Mouse (Mus musculus): Measurements from ENCODE around the gene Tnr. TPM values are rescaled to one million over a fixed set of nuclear protein-coding genes. Genes with fewer than 3 reads are reported as not detected.

Tnr gene
- polyA plus RNA-seq, 1 experiment from 2014 or later = not detected

DNA sequence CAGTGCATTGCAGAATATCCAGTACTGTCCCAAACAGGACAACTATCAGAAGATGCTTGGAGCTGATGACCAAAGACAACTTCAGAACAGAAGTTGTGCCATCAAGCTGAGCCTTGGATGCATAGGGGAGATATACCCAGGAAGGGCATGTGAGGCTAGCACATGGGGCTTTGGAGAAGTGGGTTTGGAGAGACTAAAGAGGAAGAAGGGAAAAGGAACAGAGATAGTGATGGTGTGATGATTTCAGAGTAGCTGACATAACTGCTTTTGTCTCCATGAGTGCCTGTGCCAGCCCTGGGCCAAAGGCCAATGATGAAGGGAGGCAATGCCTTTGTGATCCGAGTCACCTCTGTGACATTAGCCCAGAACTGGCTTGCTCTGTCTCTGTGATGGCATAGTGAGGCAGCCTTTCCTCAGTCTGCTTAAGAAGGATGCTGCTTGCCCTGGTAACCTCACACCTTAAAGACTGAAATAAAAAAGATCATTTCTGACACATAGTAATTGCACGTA lies 220.2 kb downstream of the Tnr start:
- Histone ChIP-seq H3K36me3 (ENCODE audit: insufficient read depth) (no peaks in the 10 kb centered on the region), H3K27me3 (ENCODE audit: insufficient read depth, low read length) (no peaks in the 10 kb centered on the region), H3K27ac (ENCODE audit: low read depth) (no peak overlapping the region), H3K4me1 (ENCODE audit: insufficient read depth) (no peaks in the 10 kb centered on the region), H3K9me3 (ENCODE audit: low read depth, low read length) (no peaks in the 10 kb centered on the region), H3K9ac (no peak overlapping the region), H3K4me3 (ENCODE audit: low read depth, low read length) (no peak overlapping the region), H3K4me2 (no peak overlapping the region)
- no peak for ATAC-seq (ENCODE audit: insufficient read depth)
- no peak for DNase-seq
- 78% methylated on average over 2 of the region's 2 CpGs for WGBS
- TF ChIP-seq CTCF (IDR thresholded peaks at IDR 0.05; ENCODE audit: low read depth) = no peak

DNA sequence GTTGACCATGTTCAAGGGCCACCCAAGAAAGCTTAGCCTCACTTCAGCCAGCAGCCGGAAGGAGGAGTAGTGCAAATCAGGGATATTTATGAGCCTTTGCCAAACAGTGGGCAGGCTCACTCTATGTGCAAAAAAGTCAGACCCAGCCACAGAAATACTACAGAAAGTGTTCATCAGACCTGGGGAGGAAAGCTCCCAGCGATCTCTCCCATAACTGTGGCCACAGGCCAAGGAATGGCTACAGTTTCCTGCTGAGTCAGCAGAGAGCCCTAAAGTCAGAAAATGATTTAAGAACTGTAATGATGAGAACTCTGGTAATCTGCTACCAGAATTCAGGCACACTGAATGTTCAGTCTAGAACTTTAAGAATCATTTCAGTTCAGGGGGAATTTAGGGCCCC lies 221.7 kb downstream of the Tnr start:
- Histone ChIP-seq H3K36me3 (ENCODE audit: insufficient read depth) (no peaks in the 10 kb centered on the region), H3K9ac (no peak overlapping the region), H3K9me3 (ENCODE audit: low read depth, low read length) (no peaks in the 10 kb centered on the region), H3K4me2 (no peak overlapping the region), H3K27me3 (ENCODE audit: insufficient read depth, low read length) (no peaks in the 10 kb centered on the region), H3K27ac (ENCODE audit: low read depth) (no peak overlapping the region), H3K4me3 (ENCODE audit: low read depth, low read length) (no peak overlapping the region), H3K4me1 (ENCODE audit: insufficient read depth) (no peaks in the 10 kb centered on the region)
- DNase-seq = peak; percentile 67
- ATAC-seq (ENCODE audit: insufficient read depth) = no peak; the same call in 1 of the 2 replicates
- TF ChIP-seq CTCF (IDR thresholded peaks at IDR 0.05; ENCODE audit: low read depth) = no peak
- WGBS = 43% methylated on average over 2 of the region's 2 CpGs

DNA sequence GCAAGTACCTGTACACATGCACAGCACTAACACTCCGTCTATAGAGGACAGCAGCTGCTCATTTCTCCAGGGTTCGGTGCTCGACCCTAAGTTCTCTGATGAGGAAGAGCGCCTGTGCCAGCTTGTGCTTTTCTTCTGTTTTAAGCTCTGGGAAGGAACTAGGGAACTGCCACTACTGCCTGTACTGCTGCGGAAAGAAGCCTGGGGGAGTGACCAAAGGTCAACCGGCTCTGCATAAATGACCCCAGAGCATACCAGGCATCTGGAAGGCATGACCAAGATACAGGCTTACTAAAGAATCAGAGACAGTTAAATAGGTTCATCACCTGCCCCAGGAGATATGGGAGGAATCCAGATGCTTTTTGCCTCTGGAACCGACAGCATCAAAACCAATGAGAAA lies 224.4 kb downstream of the Tnr start:
- 74% methylated on average over 7 of the region's 7 CpGs for WGBS
- no peaks in the 10 kb centered on the region for H3K27me3 ChIP-seq (ENCODE audit: insufficient read depth, low read length)
- H3K4me1 ChIP-seq (ENCODE audit: insufficient read depth) = no peaks in the 10 kb centered on the region
- no peak overlapping the region for H3K4me3 ChIP-seq (ENCODE audit: low read depth, low read length)
- no peak overlapping the region for H3K27ac ChIP-seq (ENCODE audit: low read depth)
- H3K9ac ChIP-seq = no peak overlapping the region
- no peaks in the 10 kb centered on the region for H3K9me3 ChIP-seq (ENCODE audit: low read depth, low read length)
- ATAC-seq (ENCODE audit: insufficient read depth) (no peak), DNase-seq (no peak)
- no peak overlapping the region for H3K4me2 ChIP-seq
- no peaks in the 10 kb centered on the region for H3K36me3 ChIP-seq (ENCODE audit: insufficient read depth)
- no peak for TF ChIP-seq CTCF (IDR thresholded peaks at IDR 0.05; ENCODE audit: low read depth)

DNA sequence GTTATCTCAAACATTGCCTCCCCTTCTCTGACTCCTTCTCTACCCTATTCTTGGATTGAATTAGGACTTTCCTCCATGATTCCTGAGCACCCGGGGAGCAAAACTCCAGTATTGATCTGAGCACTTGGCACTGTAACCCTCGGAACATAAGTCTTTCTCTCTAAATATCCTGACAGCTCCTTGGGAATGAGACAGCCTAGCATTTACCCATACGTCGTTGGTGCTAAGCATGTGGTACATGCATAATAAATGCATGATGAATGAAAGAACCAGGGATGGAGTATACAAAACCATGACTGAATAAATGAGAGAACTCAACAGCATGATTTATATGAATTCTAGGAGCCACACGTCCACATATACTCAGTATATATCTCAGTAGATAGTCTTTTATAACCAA lies 226.8 kb downstream of the Tnr start:
- H3K4me2 ChIP-seq = no peak overlapping the region
- no peak for DNase-seq
- no peak for ATAC-seq (ENCODE audit: insufficient read depth)
- no peak overlapping the region for H3K4me3 ChIP-seq (ENCODE audit: low read depth, low read length)
- H3K9ac ChIP-seq = no peak overlapping the region
- no peak for TF ChIP-seq CTCF (IDR thresholded peaks at IDR 0.05; ENCODE audit: low read depth)
- H3K4me1 ChIP-seq (ENCODE audit: insufficient read depth) = no peaks in the 10 kb centered on the region
- no peak overlapping the region for H3K27ac ChIP-seq (ENCODE audit: low read depth)
- H3K27me3 ChIP-seq (ENCODE audit: insufficient read depth, low read length) = no peaks in the 10 kb centered on the region
- 62% methylated on average over 5 of the region's 5 CpGs for WGBS
- H3K9me3 ChIP-seq (ENCODE audit: low read depth, low read length) = no peaks in the 10 kb centered on the region
- H3K36me3 ChIP-seq (ENCODE audit: insufficient read depth) = no peaks in the 10 kb centered on the region

DNA sequence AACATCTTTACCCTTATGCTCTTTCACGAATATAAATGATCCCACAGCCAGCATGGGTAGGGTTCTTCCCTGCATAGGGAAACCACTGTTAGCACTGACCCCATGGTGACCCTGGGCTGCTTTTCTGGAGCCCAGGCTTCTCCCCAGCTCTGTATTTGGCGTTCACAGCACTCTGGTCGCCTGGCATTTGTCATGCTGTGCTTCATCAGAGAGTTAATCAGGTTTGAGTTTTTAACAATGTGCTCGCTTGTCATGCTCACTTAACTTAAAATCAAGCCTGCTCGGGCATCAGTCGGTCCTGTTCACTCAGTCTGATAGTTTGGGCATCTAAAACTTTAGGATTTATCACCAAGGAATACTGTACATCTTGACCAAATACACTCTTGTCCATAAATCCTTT lies 227.3 kb downstream of the Tnr start:
- Histone ChIP-seq H3K27ac (ENCODE audit: low read depth) (no peak overlapping the region), H3K36me3 (ENCODE audit: insufficient read depth) (no peaks in the 10 kb centered on the region), H3K9ac (no peak overlapping the region), H3K4me1 (ENCODE audit: insufficient read depth) (no peaks in the 10 kb centered on the region), H3K27me3 (ENCODE audit: insufficient read depth, low read length) (no peaks in the 10 kb centered on the region), H3K4me3 (ENCODE audit: low read depth, low read length) (no peak overlapping the region), H3K4me2 (no peak overlapping the region), H3K9me3 (ENCODE audit: low read depth, low read length) (no peaks in the 10 kb centered on the region)
- WGBS = 43% methylated on average over 6 of the region's 6 CpGs
- no peak for TF ChIP-seq CTCF (IDR thresholded peaks at IDR 0.05; ENCODE audit: low read depth)
- DNase-seq (no peak), ATAC-seq (ENCODE audit: insufficient read depth) (no peak)

DNA sequence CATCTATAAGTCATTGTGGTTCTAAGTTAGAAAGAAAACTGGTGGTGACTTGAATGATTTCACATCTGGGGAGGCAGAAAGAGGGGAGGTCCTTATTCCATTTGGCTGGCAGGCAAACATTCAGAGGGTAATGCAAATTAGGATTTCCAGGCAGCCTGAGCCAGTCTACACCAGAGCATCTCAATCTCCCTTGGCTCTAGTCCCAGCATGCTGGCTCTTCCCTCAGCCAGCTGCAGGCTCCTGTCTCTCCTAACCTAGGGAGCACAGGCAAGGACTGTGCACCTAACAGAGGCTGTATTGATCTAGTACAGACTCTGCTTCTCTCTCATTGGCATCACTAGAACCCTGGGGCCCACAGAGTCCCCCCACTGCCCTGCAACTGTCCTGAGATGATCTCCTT lies 237.4 kb downstream of the Tnr start:
- H3K36me3 ChIP-seq (ENCODE audit: insufficient read depth) = no peaks in the 10 kb centered on the region
- no peak for TF ChIP-seq CTCF (IDR thresholded peaks at IDR 0.05; ENCODE audit: low read depth)
- H3K9ac ChIP-seq = no peak overlapping the region
- H3K4me1 ChIP-seq (ENCODE audit: insufficient read depth) = no peaks in the 10 kb centered on the region
- no peaks in the 10 kb centered on the region for H3K9me3 ChIP-seq (ENCODE audit: low read depth, low read length)
- H3K4me3 ChIP-seq (ENCODE audit: low read depth, low read length) = no peak overlapping the region
- H3K27me3 ChIP-seq (ENCODE audit: insufficient read depth, low read length) = no peaks in the 10 kb centered on the region
- no peak for ATAC-seq (ENCODE audit: insufficient read depth)
- H3K27ac ChIP-seq (ENCODE audit: low read depth) = no peak overlapping the region
- DNase-seq = no peak
- no peak overlapping the region for H3K4me2 ChIP-seq

DNA sequence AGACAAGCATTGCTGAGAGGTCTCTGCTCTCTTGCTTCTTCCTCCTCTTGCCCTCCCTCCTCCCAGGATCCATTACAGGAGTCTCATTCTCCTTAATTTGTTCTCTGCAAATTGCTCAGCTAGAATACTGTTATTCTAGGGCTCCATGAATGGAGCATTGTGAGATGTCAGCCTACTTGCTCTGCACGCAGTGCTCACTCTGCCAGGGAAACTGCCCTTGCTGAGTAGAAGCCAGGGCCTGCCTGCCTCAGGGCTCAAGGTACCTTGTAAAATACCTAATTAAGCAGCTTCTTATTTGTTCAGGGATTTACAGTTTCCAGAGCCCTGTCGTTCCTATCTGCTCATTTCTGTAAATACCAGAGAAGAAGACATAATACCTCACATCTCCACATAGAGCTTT lies 240.3 kb downstream of the Tnr start:
- Histone ChIP-seq H3K36me3 (ENCODE audit: insufficient read depth) (no peaks in the 10 kb centered on the region), H3K4me3 (ENCODE audit: low read depth, low read length) (no peak overlapping the region), H3K9me3 (ENCODE audit: low read depth, low read length) (no peaks in the 10 kb centered on the region), H3K27ac (ENCODE audit: low read depth) (no peak overlapping the region), H3K9ac (no peak overlapping the region), H3K4me2 (no peak overlapping the region), H3K4me1 (ENCODE audit: insufficient read depth) (no peaks in the 10 kb centered on the region), H3K27me3 (ENCODE audit: insufficient read depth, low read length) (no peaks in the 10 kb centered on the region)
- DNase-seq (no peak), ATAC-seq (ENCODE audit: insufficient read depth) (no peak)
- TF ChIP-seq CTCF (IDR thresholded peaks at IDR 0.05; ENCODE audit: low read depth) = no peak
- 71% methylated on average over 2 of the region's 2 CpGs for WGBS

DNA sequence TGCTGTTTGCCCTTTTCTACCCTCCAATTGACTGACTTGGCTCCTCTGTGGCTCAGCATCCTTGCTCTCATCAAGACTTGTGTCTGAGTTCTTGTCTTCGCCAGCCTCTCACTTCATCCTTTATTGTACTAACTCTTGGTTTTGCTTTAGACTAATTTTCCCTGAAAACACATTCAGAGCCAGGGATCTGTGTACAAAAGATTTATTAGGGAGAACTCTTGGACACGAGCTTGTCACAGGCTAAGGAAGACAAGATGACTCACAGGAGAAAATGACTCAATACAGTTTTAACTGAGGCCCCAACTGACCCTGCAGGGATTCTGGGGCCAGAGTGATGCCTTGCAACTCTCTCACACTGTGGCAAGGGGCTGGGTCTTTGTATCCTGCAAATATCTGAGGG lies 241.3 kb downstream of the Tnr start:
- no peak for DNase-seq
- Histone ChIP-seq H3K9ac (no peak overlapping the region), H3K4me1 (ENCODE audit: insufficient read depth) (no peaks in the 10 kb centered on the region), H3K4me3 (ENCODE audit: low read depth, low read length) (no peak overlapping the region), H3K4me2 (no peak overlapping the region), H3K27me3 (ENCODE audit: insufficient read depth, low read length) (no peaks in the 10 kb centered on the region), H3K27ac (ENCODE audit: low read depth) (no peak overlapping the region), H3K9me3 (ENCODE audit: low read depth, low read length) (no peaks in the 10 kb centered on the region), H3K36me3 (ENCODE audit: insufficient read depth) (no peaks in the 10 kb centered on the region)
- no peak for ATAC-seq (ENCODE audit: insufficient read depth)
- 69% methylated on average over 2 of the region's 2 CpGs for WGBS
- TF ChIP-seq CTCF (IDR thresholded peaks at IDR 0.05; ENCODE audit: low read depth) = no peak

Data from lung, embryonic 14.5 days (tissue).